Mouse (Mus musculus) CH12.LX (cell line): ENCODE data around the gene Galr2. TPM values are rescaled to one million over a fixed set of nuclear protein-coding genes. Genes with fewer than 3 reads are reported as not detected.
A peak's percentile ranks its signal among the peaks of the same experiment; 100 is the strongest.
"Not testable (repeated sequence)": the region's sequence is repeated elsewhere in the genome, so short reads cannot be mapped to it uniquely, and the experiment has no call there.

ENCODE experiments used
- DNase-seq: peaks from one replicate; pipeline ENCODE4 v3.0.0-alpha.2; 2013; ENCODE audit errors: extremely low read depth
- H3K27ac ChIP-seq: 2 replicates; pipeline ENCODE4 v1.5.1; 2012; ENCODE audit warnings: low read depth, mild to moderate bottlenecking, control low read depth, moderate library complexity; ENCODE audit not compliant: insufficient read depth
- H3K27me3 ChIP-seq: replicated peaks from 2 replicates; pipeline ENCODE3; 2012; ENCODE audit warnings: inconsistent platforms
- H3K36me3 ChIP-seq, 2 experiments: replicated peaks in 1 of 2; 2 replicates each; pipeline versions ENCODE3 to v1.6.1; 2012; ENCODE audit warnings: inconsistent platforms in 1 of 2, low read length in 1 of 2, mild to moderate bottlenecking in 1 of 2, mixed read lengths in 1 of 2, moderate library complexity in 1 of 2; ENCODE audit not compliant: control insufficient read depth in 1 of 2, insufficient read depth in 1 of 2
- H3K4me1 ChIP-seq, 2 experiments: 2 replicates each; pipeline ENCODE4 v1.6.1; 2012; ENCODE audit warnings: inconsistent platforms in 1 of 2, moderate library complexity in 1 of 2; ENCODE audit not compliant: insufficient read depth in 2 of 2, control insufficient read depth in 1 of 2
- H3K4me2 ChIP-seq: 2 replicates; pipeline ENCODE4 v1.6.1; 2012; ENCODE audit warnings: low read depth, mild to moderate bottlenecking, control low read depth; ENCODE audit not compliant: poor library complexity, insufficient read depth, severe bottlenecking
- H3K4me3 ChIP-seq, 3 experiments: fragments of 150-350 bp in 1 of 3; sonication (generic) in 1 of 3; replicated peaks in 1 of 3; 2 replicates each; pipeline versions ENCODE3 to v1.5.1; 2011 to 2012; ENCODE audit warnings: low read depth in 2 of 3, low read length in 2 of 3, mild to moderate bottlenecking in 2 of 3, moderate library complexity in 2 of 3, control low read depth in 1 of 3, improper control_type of control experiment in 1 of 3, inconsistent platforms in 1 of 3, mixed read lengths in 1 of 3; ENCODE audit not compliant: poor library complexity in 1 of 3
- H3K79me2 ChIP-seq: replicated peaks from 2 replicates; pipeline ENCODE4 v1.6.1; 2012; ENCODE audit warnings: mild to moderate bottlenecking, moderate library complexity; ENCODE audit not compliant: control insufficient read depth, poor library complexity, insufficient read depth, severe bottlenecking; ENCODE audit errors: extremely low read depth
- H3K9ac ChIP-seq: 2 replicates; pipeline ENCODE4 v1.6.1; 2012; ENCODE audit warnings: low read depth, mild to moderate bottlenecking, control low read depth, moderate library complexity; ENCODE audit not compliant: insufficient read depth
- H3K9me3 ChIP-seq: replicated peaks from 2 replicates; pipeline ENCODE3; 2012; ENCODE audit warnings: low read length, inconsistent platforms, mixed read lengths
- BHLHE40 ChIP-seq: IDR thresholded peaks from 2 replicates; pipeline ENCODE4 v1.6.1; 2011; ENCODE audit warnings: mild to moderate bottlenecking, low read depth, low read length, improper control_type of control experiment
- CHD1 ChIP-seq: IDR thresholded peaks from 2 replicates; pipeline ENCODE4 v1.6.1; 2012; ENCODE audit warnings: low read depth, low read length, improper control_type of control experiment, inconsistent platforms
- CTCF ChIP-seq, 2 experiments: IDR thresholded peaks in 1 of 2; conservative IDR thresholded peaks in 1 of 2; 2 replicates each; pipeline ENCODE4 v1.5.1; 2011 to 2012; ENCODE audit warnings: low read depth in 2 of 2, low read length in 2 of 2, improper control_type of control experiment in 1 of 2, inconsistent platforms in 1 of 2, mild to moderate bottlenecking in 1 of 2, moderate library complexity in 1 of 2
- E2F4 ChIP-seq: IDR thresholded peaks from 2 replicates; pipeline ENCODE4 v1.6.1; 2011; ENCODE audit warnings: low read depth, low read length, improper control_type of control experiment; ENCODE audit not compliant: insufficient replicate concordance
- EP300 ChIP-seq: IDR thresholded peaks from 2 replicates; pipeline ENCODE4 v1.6.1; 2011; ENCODE audit warnings: low read length, improper control_type of control experiment
- ETS1 ChIP-seq: conservative IDR thresholded peaks from 2 replicates; pipeline ENCODE4 v1.6.1; 2012; ENCODE audit warnings: low read depth, mild to moderate bottlenecking, inconsistent platforms, low read length, improper control_type of control experiment, moderate library complexity
- HCFC1 ChIP-seq: IDR thresholded peaks from 2 replicates; pipeline ENCODE4 v1.6.1; 2012; ENCODE audit warnings: low read depth, mild to moderate bottlenecking, inconsistent platforms, low read length, improper control_type of control experiment
- JUND ChIP-seq: conservative IDR thresholded peaks from 2 replicates; pipeline ENCODE4 v1.6.1; 2011; ENCODE audit warnings: low read depth, low read length, improper control_type of control experiment
- MAX ChIP-seq: IDR thresholded peaks from 2 replicates; pipeline ENCODE4 v1.6.1; 2011; ENCODE audit warnings: low read length, improper control_type of control experiment
- MAZ ChIP-seq: IDR thresholded peaks from 2 replicates; pipeline ENCODE4 v1.6.1; 2012; ENCODE audit warnings: low read depth, mild to moderate bottlenecking, inconsistent platforms, low read length, improper control_type of control experiment, moderate library complexity
- MEF2A ChIP-seq: IDR thresholded peaks from 2 replicates; pipeline ENCODE4 v1.6.1; 2014; ENCODE audit warnings: low read depth, mild to moderate bottlenecking, inconsistent platforms, low read length, improper control_type of control experiment, borderline replicate concordance
- MXI1 ChIP-seq: IDR thresholded peaks from 2 replicates; pipeline ENCODE4 v1.6.1; 2011; ENCODE audit warnings: mild to moderate bottlenecking, low read depth, low read length, improper control_type of control experiment
- NRF1 ChIP-seq: IDR thresholded peaks from 2 replicates; pipeline ENCODE4 v1.6.1; 2014; ENCODE audit warnings: low read depth, mild to moderate bottlenecking, inconsistent platforms, low read length, improper control_type of control experiment, moderate library complexity
- RAD21 ChIP-seq: IDR thresholded peaks from 2 replicates; pipeline ENCODE4 v1.6.1; 2011; ENCODE audit warnings: low read depth, mild to moderate bottlenecking, low read length, improper control_type of control experiment, moderate library complexity
- SIN3A ChIP-seq: IDR thresholded peaks from 2 replicates; pipeline ENCODE4 v1.6.1; 2012; ENCODE audit warnings: low read length, improper control_type of control experiment, inconsistent platforms
- SMC3 ChIP-seq: IDR thresholded peaks from 2 replicates; pipeline ENCODE4 v1.6.1; 2011; ENCODE audit warnings: low read depth, low read length, improper control_type of control experiment
- TBP ChIP-seq: conservative IDR thresholded peaks from 2 replicates; pipeline ENCODE4 v1.6.1; 2011; ENCODE audit warnings: low read depth, low read length, improper control_type of control experiment
- UBTF ChIP-seq: IDR thresholded peaks from 2 replicates; pipeline ENCODE4 v1.6.1; 2012; ENCODE audit warnings: low read depth, mild to moderate bottlenecking, inconsistent platforms, low read length, improper control_type of control experiment, moderate library complexity
- ZNF384 ChIP-seq: IDR thresholded peaks from 2 replicates; pipeline ENCODE4 v1.6.1; 2012; ENCODE audit warnings: low read depth, low read length, improper control_type of control experiment, inconsistent platforms
- dilution Hi-C: fragments of 300-500 bp; cut with MboI; formaldehyde crosslinking; loops from 2 replicates; pipeline ENCODE4 v1.14.3; 2020; ENCODE audit warnings: low sequenced_read_pairs; ENCODE audit not compliant: extremely low pct_unique_long_range_greater_than_20kb, extremely low pct_ligation_motif_present
- in situ Hi-C: fragments of 300-500 bp; cut with MboI; formaldehyde crosslinking; loops from 3 replicates; pipeline ENCODE4 v1.14.3; 2019; ENCODE audit warnings: low sequenced_read_pairs, low pct_ligation_motif_present, low pct_unique_long_range_greater_than_20kb, mixed read lengths
- polyA plus RNA-seq: library from polyadenylated mRNA; unstranded; fragments of >175 nt; gene quantifications from 2 replicates; pipeline ENCODE4 v1.2.1, GENCODE M21; 2012; ENCODE audit warnings: low read depth; ENCODE audit not compliant: insufficient read length
- total RNA-seq, 2 experiments: library from RNA; depleted of rRNA; stranded (reverse); fragments of 300-350 nt in 1 of 2; fragments of >200 nt in 1 of 2; gene quantifications; 2 replicates each; pipeline ENCODE4 v1.2.3; 2012 to 2014

Galr2 gene
- total and polyA plus RNA-seq, 3 experiments = 0.21 to 1.6 (median 0.85) TPM

DNA sequence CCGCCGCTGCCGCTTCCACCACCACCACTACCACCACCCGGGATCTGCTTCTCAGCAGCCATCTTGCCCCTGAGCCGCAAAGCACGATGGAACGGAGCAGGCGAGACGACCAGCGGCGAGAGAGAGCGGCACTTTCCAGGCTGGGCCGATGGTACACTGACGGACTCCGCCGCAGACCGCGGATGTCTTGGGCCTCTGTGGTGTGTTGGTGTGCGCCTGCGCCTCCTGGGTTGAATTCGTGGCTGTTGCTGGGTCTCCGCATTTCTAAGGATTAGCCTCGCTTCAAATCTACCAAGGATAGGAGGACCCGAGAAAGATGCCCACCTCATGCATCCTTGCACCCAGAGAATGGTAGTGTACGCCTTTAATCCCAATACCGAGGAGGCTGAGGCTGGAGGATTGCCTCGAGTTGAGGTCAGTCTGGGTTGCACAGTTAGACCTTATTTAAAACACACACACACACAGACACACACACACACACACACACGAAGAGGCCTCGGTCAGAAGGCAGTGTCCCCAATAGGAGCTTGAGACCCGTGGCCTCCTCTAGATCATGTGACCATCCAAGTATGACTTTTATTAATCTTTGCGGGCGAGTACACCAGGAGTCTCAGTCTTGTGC lies 6.6 kb upstream of the Galr2 start, which contains the start of gene Srp68 (continued):
- TF ChIP-seq CHD1 (no peak; the same call in 1 of the 2 replicates), MEF2A (no peak; the same call in 1 of the 2 replicates), UBTF (peak; percentile 83; the same call in 1 of the 2 replicates), MAX (no peak; the same call in 1 of the 2 replicates), SMC3 (no peak), EP300 (peak; percentile 44; the same call in 1 of the 2 replicates), JUND (no peak), E2F4 (no peak), SIN3A (peak; percentile 93), HCFC1 (peak; percentile 92)

- H3K4me3 ChIP-seq, H3K9me3 ChIP-seq, dilution Hi-C loops, H3K4me2 ChIP-seq, H3K27me3 ChIP-seq, H3K27ac ChIP-seq, H3K9ac ChIP-seq, DNase-seq, in situ Hi-C loops: not testable (repeated sequence)
- Histone ChIP-seq H3K36me3 (peaks cover 0 to 18% of the 10 kb centered on the region in 2 experiments), H3K79me2 (peaks cover 24% of the 10 kb centered on the region), H3K4me1 (peaks cover 2 to 16% of the 10 kb centered on the region in 2 experiments; a peak in 3 of 4 replicates)
- peak; percentile 37; the same call in 1 of the 2 replicates for TF ChIP-seq TBP
These were observed 3.6 kb upstream of the Galr2 start for GRCm38 (mm10) chr11:116277184-116277583.

- Histone ChIP-seq H3K4me3 (no peak overlapping the region), H3K4me2 (no peak overlapping the region), H3K27me3 (no peaks in the 10 kb centered on the region), H3K27ac (no peak overlapping the region), H3K36me3 (peaks cover 0 to 27% of the 10 kb centered on the region in 2 experiments), H3K4me1 (peaks cover 12 to 39% of the 10 kb centered on the region in 2 experiments), H3K79me2 (no peaks in the 10 kb centered on the region), H3K9ac (no peak overlapping the region), H3K9me3 (peaks cover 16% of the 10 kb centered on the region)
- dilution Hi-C loops = no loop called here
- TF ChIP-seq RAD21 (no peak), NRF1 (no peak), CTCF (conservative IDR thresholded peaks at IDR 0.05 in 1 of 2, IDR thresholded peaks at IDR 0.05 in 1 of 2; ENCODE audit: low read depth in 2 of 2, low read length in 2 of 2) (no peak), BHLHE40 (no peak), ZNF384 (no peak), SIN3A (no peak), EP300 (no peak), MAZ (no peak), MAX (no peak), MXI1 (no peak), ETS1 (no peak)
- DNase-seq = no peak
- in situ Hi-C loops = no loop called here
These were observed 932 bp downstream of the Galr2 start for GRCm38 (mm10) chr11:116281671-116282070.
